Comparison of ENCODE assay signal across 8 mouse cellular contexts in genomic region chr7:132610468-132611318, GRCm38 (mm10). TPM values are rescaled to one million over a fixed set of nuclear protein-coding genes. Genes with fewer than 3 reads are reported as not detected.
DNase-seq lines count a peak whose midpoint lies in the region; ATAC-seq and TF ChIP-seq lines count a peak whose summit lies in the region.

TSS of gene Lhpp (plus strand) at chr7:132610638.

- H3K9me3 ChIP-seq in hindbrain, embryonic 11.5 days (ENCODE audit: control insufficient read depth, low read length) = no peaks in the 10 kb centered on the region

- no peak for DNase-seq in Patski (ENCODE audit: low read depth, low spot score)
- DNase-seq in cerebellum, postnatal 10 days = peak; percentile 74 to 80
- DNase-seq in frontal cortex, postnatal 10 days (ENCODE audit: low spot score in 2 of 2) = peak; percentile 59 to 82
- DNase-seq in hindbrain, embryonic 11.5 days (ENCODE audit: low spot score) = peak; percentile 88
- peak; percentile 78 to 84 for DNase-seq in layer of hippocampus, postnatal 10 days (ENCODE audit: low spot score in 2 of 2)
- peak; percentile 91 for DNase-seq in lung, postnatal 10 days
- DNase-seq in ovary, postnatal 14 days (ENCODE audit: low spot score) = peak; percentile 69
- DNase-seq in thymus, postnatal 10 days (ENCODE audit: low spot score in 2 of 2) = peak; percentile 43 to 62

- no peak within 1 kb of the TSS for H3K27ac ChIP-seq in hindbrain, embryonic 11.5 days (ENCODE audit: low read depth, low read length)

- H3K27me3 ChIP-seq in Patski = no peaks in the 10 kb centered on the region
- no peaks in the 10 kb centered on the region for H3K27me3 ChIP-seq in hindbrain, embryonic 11.5 days (ENCODE audit: control insufficient read depth, insufficient read depth, low read length)

- CTCF ChIA-PET in Patski (lab: Charles Lee) = no interaction called here

- POLR2A ChIA-PET in Patski (lab: Charles Lee) = no interaction called here

- WGBS in hindbrain, embryonic 11.5 days = 8% methylated on average over 44 of the region's 44 CpGs

- no peak for TF ChIP-seq CTCF in Patski (IDR thresholded peaks at IDR 0.05)

- in situ Hi-C loops in Patski (cut with MboI; ENCODE audit: low pct_unique_long_range_greater_than_20kb) = no loop called here

- no peaks in the 10 kb centered on the region for H3K36me3 ChIP-seq in hindbrain, embryonic 11.5 days (ENCODE audit: control insufficient read depth, insufficient read depth, low read length)

- H3K9ac ChIP-seq in hindbrain, embryonic 11.5 days (ENCODE audit: low read depth, low read length) = peak within 1 kb of the TSS; percentile 28; the same call in 1 of the 2 replicates

- H3K4me3 ChIP-seq in hindbrain, embryonic 11.5 days (ENCODE audit: low read depth, low read length) = peak within 1 kb of the TSS; percentile 41

- peak within 1 kb of the TSS; percentile 57 for H3K4me2 ChIP-seq in hindbrain, embryonic 11.5 days (replicated peaks; ENCODE audit: low read depth, low read length)

- 0 out of 2 replicates have a peak, but pooled peaks cover 2% of the 10 kb centered on the region for H3K4me1 ChIP-seq in hindbrain, embryonic 11.5 days (replicated peaks; ENCODE audit: control insufficient read depth, insufficient read depth, low read length)

- peak; percentile 70 for ATAC-seq in Patski
- ATAC-seq in hindbrain, embryonic 11.5 days (ENCODE audit: low FRiP score) = peak; percentile 87

RNA-seq across cellular contexts. Expression of gene Lhpp, which starts in this region (rescaled TPM):
- 23.6 TPM for polyA plus RNA-seq in Patski (2021)
- 20.4 and 22.4 TPM in 2 replicates for polyA plus RNA-seq in hindbrain, embryonic 11.5 days (2014; fragmentation: Nextera tagmentation; extraction: Ambion mirVana)
- total RNA-seq in layer of hippocampus, postnatal 10 days (2021) = 10 to 100 TPM; 37.9 to 38.6 TPM
